Mouse (Mus musculus) megakaryocyte, adult 5-6 weeks (primary cell): ENCODE data around the gene Msgn1. TPM values are rescaled to one million over a fixed set of nuclear protein-coding genes. Genes with fewer than 3 reads are reported as not detected.

Experiments
- ATAC-seq: 2 replicates; pipeline ENCODE4 v1.8.0; 2016; ENCODE audit warnings: mild to moderate bottlenecking, inconsistent platforms; ENCODE audit not compliant: poor library complexity, severe bottlenecking
- total RNA-seq, 2 experiments: library from RNA; stranded (forward) in 1 of 2; stranded (reverse) in 1 of 2; fragments of 153-499, 151-499 nt in 1 of 2; fragments of 221-1000, 200-1000 nt in 1 of 2; gene quantifications; 2 replicates each; pipeline versions ENCODE4 v1.2.3 to v1.2.4; 2015 to 2017

The Msgn1 gene
- not detected in 2 replicates for total RNA-seq (2015)
- 0.92 TPM in 1 of 2 replicates, not detected in the other for total RNA-seq (2017)

GRCm38 (mm10) chr12:11208872-11209271 lies at the start of gene Msgn1:
Gene Msgn1 (minus strand): TSS chr12:11208972.
- no peak for ATAC-seq

- no peak for ATAC-seq
These were observed 41.5 kb upstream of the Msgn1 start for GRCm38 (mm10) chr12:11250322-11250721.

GRCm38 (mm10) chr12:11247460-11247859 lies 38.7 kb upstream of the Msgn1 start:
- no peak for ATAC-seq

GRCm38 (mm10) chr12:11235996-11236395 lies 27.2 kb upstream of the Msgn1 start:
- ATAC-seq: no peak

- ATAC-seq: peak; percentile 30; the same call in 1 of the 2 replicates
These were observed 21.5 kb upstream of the Msgn1 start for GRCm38 (mm10) chr12:11230267-11230666.

GRCm38 (mm10) chr12:11226529-11227268 lies 17.9 kb upstream of the Msgn1 start:
- no peak for ATAC-seq

- no peak for ATAC-seq
These were observed 17.4 kb upstream of the Msgn1 start for GRCm38 (mm10) chr12:11226123-11226522.

- no peak for ATAC-seq
These were observed 15.9 kb upstream of the Msgn1 start for GRCm38 (mm10) chr12:11224722-11225121.

GRCm38 (mm10) chr12:11223090-11223489 lies 14.3 kb upstream of the Msgn1 start:
- no peak for ATAC-seq

- ATAC-seq: no peak
These were observed 13.8 kb upstream of the Msgn1 start for GRCm38 (mm10) chr12:11222566-11222965.

GRCm38 (mm10) chr12:11221524-11222330 lies 13.0 kb upstream of the Msgn1 start:
- no peak for ATAC-seq

GRCm38 (mm10) chr12:11217726-11218250 lies 9.0 kb upstream of the Msgn1 start:
- ATAC-seq: peak; percentile 78

- no peak for ATAC-seq
These were observed 7.7 kb upstream of the Msgn1 start for GRCm38 (mm10) chr12:11216454-11216853.

GRCm38 (mm10) chr12:11215555-11215954 lies 6.8 kb upstream of the Msgn1 start:
- peak; percentile 66 for ATAC-seq

GRCm38 (mm10) chr12:11214776-11215175 lies 6.0 kb upstream of the Msgn1 start:
- no peak for ATAC-seq

GRCm38 (mm10) chr12:11212881-11213280 lies 4.1 kb upstream of the Msgn1 start:
- ATAC-seq: no peak

- ATAC-seq: no peak
These were observed 1.6 kb upstream of the Msgn1 start for GRCm38 (mm10) chr12:11210361-11210760.

- peak; percentile 92 for ATAC-seq
These were observed 864 bp upstream of the Msgn1 start for GRCm38 (mm10) chr12:11209636-11210035.

GRCm38 (mm10) chr12:11206321-11206720 lies 2.5 kb downstream of the Msgn1 start:
- no peak for ATAC-seq

- no peak for ATAC-seq
These were observed 4.8 kb downstream of the Msgn1 start for GRCm38 (mm10) chr12:11203694-11204665.
